Mouse (Mus musculus) forebrain, postnatal 0 days (tissue): Measurements from ENCODE around the gene Zfp697. TPM values are rescaled to one million over a fixed set of nuclear protein-coding genes. Genes with fewer than 3 reads are reported as not detected.

Source experiments
- ATAC-seq: fragments of 200-750 bp; cut with Nextera tagmentation; 2 replicates; pipeline ENCODE4 v1.8.0; 2017; ENCODE audit warnings: mild to moderate bottlenecking, moderate library complexity
- DNase-seq: peaks from one replicate; pipeline ENCODE4 v3.0.0-alpha.2; 2015
- H3K27ac ChIP-seq: fragments of 300-500 bp; sonication (generic); 2 replicates; pipeline ENCODE4 v1.5.1; 2014; ENCODE audit warnings: low read depth, mild to moderate bottlenecking, antibody characterized with exemption, low read length, moderate library complexity, mixed read lengths
- H3K27me3 ChIP-seq: fragments of 300-500 bp; sonication (generic); 2 replicates; pipeline ENCODE4 v1.6.1; 2014; ENCODE audit warnings: mild to moderate bottlenecking, low read length, mixed read lengths; ENCODE audit not compliant: insufficient read depth
- H3K36me3 ChIP-seq: fragments of 300-500 bp; sonication (generic); 2 replicates; pipeline ENCODE4 v1.6.1; 2014; ENCODE audit warnings: mild to moderate bottlenecking, moderate library complexity; ENCODE audit not compliant: insufficient read depth
- H3K4me1 ChIP-seq: fragments of 300-500 bp; sonication (generic); 2 replicates; pipeline ENCODE4 v1.6.1; 2014; ENCODE audit warnings: antibody characterized with exemption; ENCODE audit not compliant: insufficient read depth
- H3K4me2 ChIP-seq: fragments of 300-500 bp; sonication (generic); 2 replicates; pipeline ENCODE4 v1.6.1; 2014; ENCODE audit warnings: low read depth, mild to moderate bottlenecking, moderate library complexity
- H3K4me3 ChIP-seq: fragments of 300-500 bp; sonication (generic); 2 replicates; pipeline ENCODE4 v1.5.1; 2014; ENCODE audit warnings: low read depth, low read length, mixed read lengths
- H3K9ac ChIP-seq: fragments of 300-500 bp; sonication (generic); 2 replicates; pipeline ENCODE4 v1.6.1; 2014; ENCODE audit warnings: mild to moderate bottlenecking
- H3K9me3 ChIP-seq: fragments of 300-500 bp; sonication (generic); 2 replicates; pipeline ENCODE4 v1.6.1; 2016; ENCODE audit warnings: low read length
- CTCF ChIP-seq: sonication (generic); IDR thresholded peaks from 2 replicates; pipeline ENCODE4 v1.5.1; 2016; ENCODE audit warnings: antibody characterized with exemption, control low read depth, low read depth
- WGBS: fragments of 180-500 bp; shearing (Covaris S2); extraction: QIAGEN DNeasy Blood & Tissue Kit; methylation state at CpG from one replicate; pipeline ENCODE4 v1.1.7; 2014; 5-methylcytosine and 5-hydroxymethylcytosine counted together
- polyA plus RNA-seq: library from polyadenylated mRNA; unstranded; fragments of >200 nt; fragmentation: Nextera tagmentation; extraction: Ambion mirVana; gene quantifications from 2 replicates; pipeline ENCODE4 v1.2.1, GENCODE M21; 2015
- total RNA-seq: library from RNA; depleted of rRNA; stranded (reverse); fragments of >200 nt; gene quantifications from 2 replicates; pipeline ENCODE4 v1.2.3, GENCODE M21; 2014

Gene Zfp697
- total and polyA plus RNA-seq, 2 experiments from 2014 or later = 17.7 to 38.6 TPM

DNA sequence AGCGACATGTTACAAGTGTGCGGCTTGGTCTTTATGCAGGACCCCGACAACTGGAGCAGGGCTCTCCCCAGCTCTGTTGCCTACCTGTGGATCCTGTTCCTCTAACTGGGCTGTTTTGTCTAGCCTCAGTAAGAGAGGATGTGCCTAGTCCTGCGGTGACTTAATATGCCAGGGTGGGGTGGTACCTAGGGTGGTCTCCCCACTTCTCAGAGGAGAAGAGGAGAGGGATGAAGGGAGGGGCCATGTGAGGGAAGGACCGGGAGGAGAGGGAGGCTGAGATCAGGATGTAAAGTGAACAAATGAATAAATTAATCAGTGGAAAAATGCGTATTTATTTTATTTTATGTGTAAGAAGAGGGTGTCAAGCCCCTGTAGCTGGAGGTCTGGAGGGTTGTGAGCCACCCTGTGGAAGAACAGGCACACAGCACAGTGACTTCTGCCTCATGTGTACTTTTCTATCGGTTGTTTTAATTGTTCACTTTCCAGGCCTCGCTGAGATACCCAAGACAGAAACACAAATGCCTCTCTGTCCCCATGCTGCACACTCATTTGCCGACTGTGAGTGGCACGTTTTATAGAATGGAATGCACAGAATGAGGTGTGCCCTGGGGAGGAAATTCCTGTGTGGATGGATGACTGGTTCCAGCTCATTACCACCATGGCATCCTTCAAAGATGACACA lies 26.8 kb upstream of the Zfp697 start:
- TF ChIP-seq CTCF = peak; percentile 49
- 57% methylated on average over 10 of the region's 10 CpGs for WGBS
- H3K9ac ChIP-seq = no peak overlapping the region
- DNase-seq = no peak
- H3K36me3 ChIP-seq = no peaks in the 10 kb centered on the region
- H3K27me3 ChIP-seq = no peaks in the 10 kb centered on the region
- H3K9me3 ChIP-seq = no peaks in the 10 kb centered on the region
- H3K4me3 ChIP-seq = no peak overlapping the region
- no peaks in the 10 kb centered on the region for H3K4me1 ChIP-seq
- H3K27ac ChIP-seq = no peak overlapping the region
- no peak overlapping the region for H3K4me2 ChIP-seq
- ATAC-seq = peak; percentile 50; the same call in 1 of the 2 replicates

DNA sequence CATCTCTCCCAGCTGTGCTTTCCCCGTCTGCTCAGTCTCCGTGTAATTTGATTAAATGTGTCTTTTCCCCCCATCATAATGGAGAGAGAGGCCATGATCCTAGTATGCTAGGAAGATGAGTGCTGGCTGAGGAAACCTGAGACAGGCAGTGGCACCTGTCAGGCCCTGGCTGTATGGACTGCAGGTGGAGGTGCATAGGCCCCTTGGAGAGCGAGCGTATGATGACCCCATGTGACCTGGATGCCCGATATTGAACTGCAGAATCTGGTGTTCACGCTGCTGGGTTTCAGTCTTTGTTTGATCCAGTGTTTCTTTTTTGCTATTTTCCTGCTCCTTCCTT lies 26.3 kb upstream of the Zfp697 start:
- no peaks in the 10 kb centered on the region for H3K36me3 ChIP-seq
- 71% methylated on average over 6 of the region's 6 CpGs for WGBS
- no peak for TF ChIP-seq CTCF
- ATAC-seq (no peak), DNase-seq (no peak)
- no peaks in the 10 kb centered on the region for H3K9me3 ChIP-seq
- H3K4me3 ChIP-seq = no peak overlapping the region
- no peaks in the 10 kb centered on the region for H3K4me1 ChIP-seq
- no peak overlapping the region for H3K27ac ChIP-seq
- no peak overlapping the region for H3K4me2 ChIP-seq
- no peak overlapping the region for H3K9ac ChIP-seq
- no peaks in the 10 kb centered on the region for H3K27me3 ChIP-seq

DNA sequence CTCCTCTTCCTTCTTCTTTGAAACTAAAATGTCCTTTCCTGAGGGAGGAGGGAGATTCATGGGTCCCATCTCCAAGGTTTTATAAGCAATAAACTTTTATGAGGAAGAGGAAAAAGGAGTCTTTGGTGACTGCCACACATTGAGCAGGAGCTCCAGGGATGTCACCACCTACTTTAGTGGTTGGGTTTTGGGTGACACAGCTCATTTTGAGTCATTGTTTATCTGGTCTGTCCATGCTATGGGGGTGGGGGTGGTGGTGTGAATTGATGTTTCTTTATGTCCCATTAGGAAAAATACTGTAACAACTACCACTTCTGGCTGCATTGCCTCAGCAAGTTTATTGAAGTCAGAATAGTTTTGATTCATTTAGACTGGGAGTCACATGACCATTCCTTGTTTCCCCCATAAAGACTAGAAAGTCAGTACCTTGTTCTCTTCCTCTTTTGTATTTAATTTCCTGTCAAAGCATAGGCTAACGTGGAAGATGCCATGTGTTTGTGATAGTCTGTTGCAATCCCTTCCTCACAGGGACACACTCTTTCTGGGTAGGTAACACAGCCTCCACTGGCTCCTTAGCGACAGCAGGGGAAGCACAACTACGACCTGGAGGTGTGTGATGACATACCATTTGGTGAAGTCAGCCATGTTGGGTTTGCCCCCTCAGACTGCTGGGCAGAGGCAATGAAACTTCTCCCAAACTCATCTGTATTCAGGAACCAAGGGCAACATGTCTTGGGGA lies 25.5 kb upstream of the Zfp697 start:
- Histone ChIP-seq H3K36me3 (no peaks in the 10 kb centered on the region), H3K4me2 (no peak overlapping the region), H3K9ac (no peak overlapping the region), H3K27ac (no peak overlapping the region), H3K9me3 (no peaks in the 10 kb centered on the region), H3K4me1 (no peaks in the 10 kb centered on the region), H3K4me3 (no peak overlapping the region), H3K27me3 (no peaks in the 10 kb centered on the region)
- no peak for TF ChIP-seq CTCF
- no peak for DNase-seq
- 70% methylated on average over 3 of the region's 3 CpGs for WGBS
- no peak for ATAC-seq

DNA sequence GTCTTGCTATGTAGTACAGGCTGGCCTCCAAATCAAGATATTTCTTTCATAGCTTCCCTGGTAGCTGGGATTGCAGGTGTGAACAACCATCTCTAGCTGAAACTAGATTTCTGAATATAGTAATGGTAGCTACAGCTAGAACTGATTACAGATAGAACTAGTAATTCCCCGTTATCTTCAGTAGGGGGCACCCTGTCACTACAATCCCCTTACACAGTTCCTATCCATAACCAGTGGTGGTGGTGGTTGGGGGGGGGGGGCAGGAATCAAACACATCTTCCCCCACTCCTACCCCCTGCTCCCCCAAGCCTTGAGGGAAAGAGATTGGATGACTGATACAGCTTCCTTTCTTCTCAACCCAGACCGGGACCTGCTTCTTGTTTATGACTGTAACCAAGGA lies 19.5 kb upstream of the Zfp697 start:
- H3K4me2 ChIP-seq = no peak overlapping the region
- no peak overlapping the region for H3K4me3 ChIP-seq
- no peak for DNase-seq
- H3K27me3 ChIP-seq = no peaks in the 10 kb centered on the region
- H3K4me1 ChIP-seq = no peaks in the 10 kb centered on the region
- no peak overlapping the region for H3K27ac ChIP-seq
- 31% methylated on average over 2 of the region's 2 CpGs for WGBS
- peak; percentile 45 for TF ChIP-seq CTCF
- no peak overlapping the region for H3K9ac ChIP-seq
- H3K9me3 ChIP-seq = no peaks in the 10 kb centered on the region
- no peak for ATAC-seq
- no peaks in the 10 kb centered on the region for H3K36me3 ChIP-seq

DNA sequence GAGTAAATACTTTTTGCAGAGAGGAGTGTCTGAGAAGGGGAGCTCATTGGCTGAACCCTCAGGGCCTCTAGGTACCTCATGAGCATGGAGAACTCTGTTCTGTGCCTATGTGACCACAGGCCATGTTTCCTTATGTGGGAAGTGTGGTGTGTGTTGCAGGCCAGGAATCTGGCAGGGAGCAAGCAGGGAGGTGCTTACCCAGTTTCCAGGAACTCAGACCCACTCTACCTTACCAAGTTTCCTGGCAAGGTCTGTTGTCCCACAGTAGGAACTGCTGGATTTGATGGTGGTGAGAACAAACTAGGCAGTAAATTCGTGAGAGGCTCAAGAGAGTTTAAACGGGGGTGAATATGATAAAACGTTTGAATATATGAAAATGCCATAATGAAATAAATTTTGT lies 16.2 kb upstream of the Zfp697 start:
- no peak overlapping the region for H3K4me3 ChIP-seq
- no peaks in the 10 kb centered on the region for H3K4me1 ChIP-seq
- ATAC-seq (no peak), DNase-seq (no peak)
- no peaks in the 10 kb centered on the region for H3K27me3 ChIP-seq
- no peak overlapping the region for H3K4me2 ChIP-seq
- no peak overlapping the region for H3K9ac ChIP-seq
- no peak for TF ChIP-seq CTCF
- no peak overlapping the region for H3K27ac ChIP-seq
- 87% methylated on average over 3 of the region's 3 CpGs for WGBS
- H3K36me3 ChIP-seq = no peaks in the 10 kb centered on the region
- no peaks in the 10 kb centered on the region for H3K9me3 ChIP-seq

DNA sequence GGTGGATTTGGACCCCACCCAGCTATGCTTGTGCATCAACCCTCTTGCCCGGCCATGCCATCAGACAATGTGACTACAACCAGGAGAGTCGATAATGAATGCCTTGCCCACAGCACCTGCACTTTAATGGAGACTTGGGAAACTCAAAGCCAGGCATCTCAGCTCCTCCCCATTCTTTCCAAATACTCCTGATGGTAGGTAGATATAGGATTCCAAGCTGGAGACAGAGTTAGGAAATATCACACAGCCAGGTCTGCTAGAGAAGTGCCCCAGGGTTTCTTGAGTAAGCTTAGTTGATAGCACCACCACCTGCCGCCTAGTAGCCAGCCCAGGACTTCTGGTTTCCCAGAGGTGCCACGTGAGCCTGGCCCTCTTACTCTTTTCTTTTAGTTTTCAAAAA lies 15.4 kb upstream of the Zfp697 start:
- Histone ChIP-seq H3K9me3 (no peaks in the 10 kb centered on the region), H3K27ac (no peak overlapping the region), H3K36me3 (no peaks in the 10 kb centered on the region), H3K27me3 (no peaks in the 10 kb centered on the region), H3K4me1 (no peaks in the 10 kb centered on the region), H3K9ac (no peak overlapping the region), H3K4me2 (no peak overlapping the region), H3K4me3 (no peak overlapping the region)
- ATAC-seq (no peak), DNase-seq (no peak)
- WGBS = 81% methylated on average over 4 of the region's 4 CpGs
- TF ChIP-seq CTCF = no peak

DNA sequence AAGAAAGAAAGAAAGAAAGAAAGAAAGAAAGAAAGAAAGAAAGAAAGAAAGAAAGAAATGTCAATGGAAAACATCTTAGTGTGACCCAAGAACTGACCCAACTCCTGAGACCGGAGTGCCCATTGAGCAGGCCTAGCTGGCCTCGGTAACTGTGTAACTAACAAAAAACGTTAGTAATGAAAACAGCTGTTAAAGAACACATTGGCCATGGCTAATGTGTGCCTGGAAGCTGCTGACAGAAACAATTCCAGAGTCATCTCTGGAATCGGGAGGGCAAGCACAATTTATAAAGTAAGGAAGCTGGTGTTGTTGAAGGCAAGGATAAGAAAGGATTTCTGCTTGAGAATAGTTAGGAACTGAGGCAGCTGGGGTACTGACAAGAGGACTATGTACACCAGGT lies 14.0 kb upstream of the Zfp697 start:
- Histone ChIP-seq H3K4me2 (no peak overlapping the region), H3K4me3 (no peak overlapping the region), H3K9me3 (no peaks in the 10 kb centered on the region), H3K36me3 (no peaks in the 10 kb centered on the region), H3K4me1 (no peaks in the 10 kb centered on the region), H3K9ac (no peak overlapping the region), H3K27me3 (no peaks in the 10 kb centered on the region), H3K27ac (no peak overlapping the region)
- ATAC-seq = no peak
- DNase-seq = no peak
- no peak for TF ChIP-seq CTCF
- WGBS = 63% methylated on average over 4 of the region's 4 CpGs
